Mouse (Mus musculus): ENCODE results near the gene Nxnl1.

The Nxnl1 gene

DNA sequence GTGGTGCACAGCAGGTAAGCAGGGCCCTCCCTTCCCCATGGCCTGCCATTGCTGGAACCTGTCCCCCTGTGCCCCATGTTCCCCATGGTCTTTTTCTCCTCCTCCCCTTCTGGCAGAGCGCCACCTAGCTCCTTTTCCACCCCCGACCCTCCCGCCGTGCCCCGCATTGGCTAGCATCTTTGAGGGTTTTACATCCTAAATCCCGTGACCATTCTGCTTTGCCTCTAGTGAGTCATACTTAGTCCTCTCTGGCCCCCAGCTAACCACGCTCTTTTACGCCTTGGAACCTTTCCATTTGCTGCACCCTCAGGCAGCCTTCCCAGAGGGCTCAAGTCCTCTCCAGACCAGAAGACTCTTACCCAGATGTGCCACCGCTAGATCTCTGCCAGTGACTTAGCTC lies 13.8 kb upstream of the Nxnl1 start:
- DNase-seq (ENCODE audit: low read depth, low spot score) = no peak

GRCm38 (mm10) chr8:71579476-71579875 lies 13.1 kb upstream of the Nxnl1 start:
- no peak for DNase-seq (ENCODE audit: low read depth, low spot score)

GRCm38 (mm10) chr8:71579009-71579408 lies 12.6 kb upstream of the Nxnl1 start:
- no peak for DNase-seq (ENCODE audit: low read depth, low spot score)

DNA sequence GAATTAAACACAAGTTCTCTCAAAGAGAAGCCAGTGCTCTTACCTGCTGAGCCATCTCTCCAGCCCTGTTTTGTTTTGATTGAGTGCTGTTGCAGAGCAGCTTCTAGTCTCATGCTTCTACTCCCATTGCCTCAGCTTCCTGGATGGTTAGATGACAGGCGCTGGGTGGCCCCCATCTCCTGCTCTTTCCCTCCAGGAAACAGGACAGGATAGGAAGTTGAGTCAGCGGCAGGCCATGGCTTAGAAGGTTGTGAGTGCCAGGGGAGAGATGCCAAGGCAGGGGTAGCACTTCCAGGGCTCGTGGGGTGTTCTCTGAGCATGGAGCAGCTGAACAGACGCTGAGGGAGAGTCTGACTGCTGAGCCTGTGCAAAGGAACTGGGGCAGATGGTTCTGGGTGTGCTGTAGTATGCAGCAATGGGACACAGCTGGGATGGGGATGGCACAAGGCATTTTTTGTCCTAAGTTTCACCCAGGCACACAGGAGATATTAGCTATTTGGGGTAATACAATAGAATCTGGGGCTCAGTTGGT lies 11.5 kb upstream of the Nxnl1 start:
- no peak for DNase-seq (ENCODE audit: low read depth, low spot score)

GRCm38 (mm10) chr8:71575020-71575419 lies 8.6 kb upstream of the Nxnl1 start:
- no peak for DNase-seq (ENCODE audit: low read depth, low spot score)

GRCm38 (mm10) chr8:71574426-71574825 lies 8.0 kb upstream of the Nxnl1 start:
- DNase-seq (ENCODE audit: low read depth, low spot score) = no peak

GRCm38 (mm10) chr8:71572847-71573633 lies 6.6 kb upstream of the Nxnl1 start:
- no peak for DNase-seq (ENCODE audit: low read depth, low spot score)

- DNase-seq (ENCODE audit: low read depth, low spot score) = no peak
These were observed 5.7 kb upstream of the Nxnl1 start for GRCm38 (mm10) chr8:71572077-71572476.

DNA sequence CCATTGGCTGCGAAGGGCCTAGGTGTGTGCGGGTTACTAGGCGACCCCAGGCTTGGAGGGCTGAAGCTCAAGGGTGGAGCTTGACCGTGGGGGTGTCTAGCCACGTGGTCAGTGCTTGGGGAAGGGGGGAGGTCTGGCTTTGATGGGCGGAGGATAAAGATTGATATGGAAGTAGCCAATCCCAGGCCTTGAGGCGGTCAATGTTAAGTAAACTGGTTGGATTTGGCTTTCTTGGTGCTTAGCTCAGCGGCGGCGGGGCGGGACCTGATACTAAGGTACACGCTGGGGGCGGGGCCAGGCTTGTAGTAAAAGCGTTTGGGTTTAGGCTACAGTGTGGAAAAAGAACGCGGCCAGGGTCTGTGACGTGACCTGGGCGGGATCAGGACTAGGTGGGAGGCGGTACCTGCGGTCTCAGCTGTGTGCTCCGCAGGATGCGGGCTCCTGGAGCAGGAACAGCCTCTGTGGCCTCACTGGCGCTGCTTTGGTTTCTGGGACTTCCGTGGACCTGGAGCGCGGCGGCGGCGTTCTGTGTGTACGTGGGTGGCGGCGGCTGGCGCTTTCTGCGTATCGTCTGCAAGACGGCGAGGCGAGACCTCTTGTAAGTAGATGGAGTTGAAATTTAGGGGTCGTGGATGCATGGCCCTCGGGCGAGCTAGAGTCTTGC lies 4.0 kb upstream of the Nxnl1 start:
- peak; percentile 86 for DNase-seq (ENCODE audit: low read depth, low spot score)

DNA sequence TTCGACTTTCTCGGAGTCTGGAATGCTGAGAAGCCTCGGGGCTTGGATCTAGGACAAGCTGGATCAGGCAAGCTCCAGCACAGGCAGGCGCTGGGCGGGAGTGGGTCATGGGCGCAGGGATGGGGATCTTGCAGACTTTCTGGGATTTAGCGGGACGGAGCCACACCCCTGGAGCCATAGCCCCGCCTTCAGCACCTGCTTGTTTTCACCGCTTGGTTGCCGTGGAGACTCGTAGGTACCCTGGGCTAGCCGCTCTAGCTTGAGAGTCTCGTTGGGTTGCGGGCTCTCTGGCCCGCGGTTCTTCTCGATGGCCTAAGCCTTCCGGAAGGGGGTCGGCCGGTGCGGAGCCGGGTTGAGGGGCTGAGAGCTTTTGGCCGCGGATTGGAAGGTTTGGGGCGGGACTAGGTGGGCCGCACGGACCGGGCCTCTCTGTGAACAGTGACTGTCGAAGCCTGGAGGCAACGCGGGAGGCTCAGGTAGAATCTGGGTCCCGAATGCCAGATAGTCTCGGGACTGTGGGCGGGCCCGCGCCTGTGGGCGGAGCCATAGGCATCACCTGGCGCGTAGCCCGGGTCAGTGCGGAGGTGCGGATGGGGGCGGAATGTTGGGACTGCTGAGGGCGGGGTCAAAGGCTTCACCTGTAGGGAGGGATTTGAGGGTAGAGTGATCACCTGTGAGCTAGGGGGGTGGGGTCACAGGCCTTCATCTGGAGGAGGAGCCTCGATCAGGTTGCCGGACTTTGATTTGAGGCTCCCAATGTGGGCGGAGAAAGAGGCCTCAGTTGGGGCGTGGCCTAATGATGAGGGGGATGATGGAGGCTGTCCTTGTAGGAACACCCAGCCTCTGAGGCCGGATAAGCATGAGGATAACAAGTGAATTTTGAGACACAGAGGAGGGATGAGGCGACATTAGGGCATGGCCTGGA lies 3.2 kb upstream of the Nxnl1 start:
- peak; percentile 83 for DNase-seq (ENCODE audit: low read depth, low spot score)

- no peak for DNase-seq (ENCODE audit: low read depth, low spot score)
These were observed 2.5 kb upstream of the Nxnl1 start for GRCm38 (mm10) chr8:71568941-71569340.

DNA sequence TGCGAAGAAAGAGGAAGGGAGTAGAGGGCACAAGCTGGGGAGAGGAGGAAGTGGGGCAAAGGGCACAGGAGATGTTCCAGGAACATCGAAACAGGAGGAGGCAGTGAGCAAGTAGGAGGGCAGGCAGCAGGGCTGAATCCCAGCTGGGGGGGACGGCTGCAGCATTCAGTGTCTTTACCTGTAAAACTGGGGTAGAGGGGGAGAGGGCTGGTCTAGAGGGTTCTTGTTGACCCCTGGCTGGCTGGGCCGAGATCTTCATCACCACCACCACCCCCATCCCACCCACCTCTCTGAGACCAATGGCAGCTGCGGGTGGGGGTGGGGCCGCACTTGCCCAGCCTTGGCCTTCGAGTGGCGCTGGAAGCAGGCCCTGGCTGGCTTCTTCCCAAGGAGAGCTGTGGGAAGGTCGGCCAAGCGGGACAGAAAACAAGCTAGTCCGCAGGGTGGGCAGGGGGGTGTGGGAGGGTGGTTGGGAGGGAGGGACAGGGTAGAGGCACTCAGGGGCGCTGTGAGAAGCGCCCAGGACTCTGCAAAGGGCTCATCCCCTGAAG lies 2.1 kb upstream of the Nxnl1 start, which contains the start of gene Slc27a1:
Slc27a1 (plus strand) TSS at position 496 of the 551 bp plus-strand sequence.
- no peak for DNase-seq (ENCODE audit: low read depth, low spot score)

GRCm38 (mm10) chr8:71567587-71567986 lies 1.2 kb upstream of the Nxnl1 start:
- no peak for DNase-seq (ENCODE audit: low read depth, low spot score)

DNA sequence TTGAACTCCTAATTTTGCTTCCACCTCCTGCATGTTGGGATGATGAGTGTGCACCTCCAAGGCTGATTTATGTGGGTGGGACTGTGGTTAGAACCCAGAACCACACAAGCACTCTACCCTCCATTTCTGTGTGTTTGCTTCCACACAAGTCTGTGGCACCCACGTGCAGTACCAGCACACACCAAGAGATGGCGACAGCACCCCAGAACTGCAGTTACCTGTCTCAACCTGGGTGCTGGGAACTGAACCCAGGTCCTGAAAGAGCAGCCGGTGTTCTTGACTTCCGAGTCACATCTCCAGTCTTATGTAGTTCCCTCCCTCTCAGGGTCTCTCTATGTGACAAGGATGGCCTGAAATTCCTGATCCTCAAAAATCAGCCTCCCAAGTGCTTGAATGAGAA lies 2.4 kb downstream of the Nxnl1 start:
- no peak for DNase-seq (ENCODE audit: low read depth, low spot score)

DNA sequence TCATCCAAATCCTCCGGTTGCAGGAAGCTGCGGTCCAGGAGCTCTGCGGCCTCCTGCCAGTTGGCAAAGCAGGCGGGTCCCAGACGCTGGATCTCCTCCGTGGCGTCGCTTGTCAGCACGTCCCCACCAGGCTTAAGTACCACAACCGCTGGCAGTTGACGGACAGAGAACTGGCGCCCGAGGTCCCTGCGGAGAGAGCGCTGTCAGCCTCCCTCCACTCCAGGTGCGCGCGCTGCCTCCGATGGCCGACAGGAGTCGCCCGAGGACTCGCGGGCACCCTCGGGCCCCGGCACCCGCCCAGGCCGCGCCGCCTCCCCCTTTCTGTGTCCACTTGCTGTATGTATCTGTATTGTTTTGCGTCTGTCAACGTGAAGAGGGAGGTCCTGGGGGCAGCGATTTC lies 3.6 kb downstream of the Nxnl1 start:
- DNase-seq (ENCODE audit: low read depth, low spot score) = no peak

GRCm38 (mm10) chr8:71561401-71561800 lies 5.0 kb downstream of the Nxnl1 start:
- DNase-seq (ENCODE audit: low read depth, low spot score) = peak; percentile 56

GRCm38 (mm10) chr8:71560765-71561164 lies 5.6 kb downstream of the Nxnl1 start:
- DNase-seq (ENCODE audit: low read depth, low spot score) = no peak

GRCm38 (mm10) chr8:71560071-71560470 lies 6.3 kb downstream of the Nxnl1 start:
- no peak for DNase-seq (ENCODE audit: low read depth, low spot score)

DNA sequence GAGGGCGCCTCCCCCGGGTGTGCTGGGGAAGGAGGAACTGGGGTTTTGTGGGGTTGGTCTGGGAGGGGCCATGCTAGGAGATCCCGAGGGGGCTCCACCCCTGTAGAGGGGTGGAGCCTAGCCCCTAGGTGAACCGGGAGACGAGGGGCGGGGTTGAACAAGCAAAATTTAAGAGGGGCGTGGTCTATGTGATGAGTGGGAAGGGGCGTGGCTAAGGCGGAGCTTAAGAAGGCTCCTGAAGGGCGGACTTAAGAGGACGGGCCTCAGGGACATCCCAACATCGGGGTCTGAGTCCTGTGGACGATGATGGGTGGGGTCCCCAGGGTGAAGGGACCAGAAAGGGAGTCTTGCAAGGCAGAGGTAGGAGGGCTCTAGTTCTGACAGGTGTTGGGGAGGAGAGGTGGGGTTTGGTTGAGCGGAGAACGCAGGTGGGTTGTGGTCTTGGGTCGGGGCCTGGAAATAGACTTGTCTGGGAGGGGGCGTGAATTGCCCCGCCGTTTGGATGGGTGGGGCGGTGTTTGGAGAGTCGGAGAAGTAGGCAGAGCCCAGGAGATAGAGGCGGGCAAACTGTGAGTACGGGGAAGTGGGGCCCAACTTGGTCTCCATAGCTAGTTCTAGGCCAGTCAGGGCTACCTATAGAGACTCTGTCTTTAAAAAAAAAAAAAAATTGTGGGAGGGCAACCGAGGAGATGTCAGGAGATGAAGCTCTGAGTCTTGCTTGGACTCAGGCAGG lies 7.3 kb downstream of the Nxnl1 start:
- DNase-seq (ENCODE audit: low read depth, low spot score) = peak; percentile 40

- no peak for DNase-seq (ENCODE audit: low read depth, low spot score)
These were observed 8.1 kb downstream of the Nxnl1 start, which contains the start of gene Tmem221 for GRCm38 (mm10) chr8:71558071-71558957. Gene Tmem221 (minus strand): TSS chr8:71558871.
